Mouse (Mus musculus) C2C12 (cell line): ENCODE results near the gene Cntnap5b.

Source experiments
- CTCF ChIP-seq: IDR thresholded peaks from one replicate; pipeline ENCODE4 v1.5.1; 2011; ENCODE audit not compliant: control insufficient read depth, insufficient read depth, insufficient read length
- MYOD1 ChIP-seq: IDR thresholded peaks from one replicate; pipeline ENCODE4 v1.6.1; 2011; ENCODE audit warnings: low read depth; ENCODE audit not compliant: control insufficient read depth, insufficient read length
- USF1 ChIP-seq: IDR thresholded peaks from one replicate; pipeline ENCODE4 v1.6.1; 2011; ENCODE audit warnings: low read depth, mild to moderate bottlenecking, control low read depth, moderate library complexity

DNA sequence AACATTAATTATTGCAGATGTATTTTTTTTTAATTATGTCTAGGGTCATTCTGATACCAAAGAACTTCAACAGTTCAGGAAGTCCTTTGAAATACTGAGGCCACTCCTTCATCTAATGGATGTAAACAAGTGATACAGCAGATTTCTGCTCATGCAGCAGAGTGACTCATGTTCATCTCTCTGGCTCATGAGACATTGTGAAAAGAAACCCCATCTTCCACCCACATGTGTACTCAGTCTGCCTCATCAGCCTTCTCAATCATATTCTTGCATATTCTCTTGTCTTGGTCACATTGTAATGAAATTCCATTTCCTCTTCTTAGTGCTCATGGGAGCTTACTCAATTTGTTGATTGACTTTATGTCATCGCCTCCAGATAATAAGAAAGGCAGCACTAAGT lies 12.6 kb upstream of the Cntnap5b start:
- TF ChIP-seq USF1 = no peak
- no peak for TF ChIP-seq MYOD1
- TF ChIP-seq CTCF = no peak
